Mouse (Mus musculus) myocyte (in vitro differentiated cells): Measurements from ENCODE around the gene E2f7.

ENCODE experiments used
- E2F4 ChIP-seq: IDR thresholded peaks from one replicate; pipeline ENCODE4 v1.6.1; 2011; ENCODE audit warnings: mild to moderate bottlenecking, control low read depth, moderate library complexity; ENCODE audit not compliant: insufficient read depth
- MAX ChIP-seq: IDR thresholded peaks from one replicate; pipeline ENCODE4 v1.6.1; 2011; ENCODE audit warnings: low read depth, mild to moderate bottlenecking, control low read depth
- MYOD1 ChIP-seq, 3 experiments: IDR thresholded peaks; one replicate each; pipeline ENCODE4 v1.6.1; 2011; ENCODE audit warnings: control low read depth in 2 of 3, low read depth in 2 of 3, mild to moderate bottlenecking in 2 of 3, moderate library complexity in 1 of 3; ENCODE audit not compliant: insufficient read length in 2 of 3, control insufficient read depth in 1 of 3
- POLR2A ChIP-seq: IDR thresholded peaks from one replicate; pipeline ENCODE4 v1.6.1; 2011; ENCODE audit warnings: low read depth, mild to moderate bottlenecking, control low read depth, moderate library complexity; ENCODE audit not compliant: insufficient read length
- REST ChIP-seq: IDR thresholded peaks from one replicate; pipeline ENCODE4 v1.6.1; 2011; ENCODE audit warnings: mild to moderate bottlenecking, control low read depth, moderate library complexity; ENCODE audit not compliant: insufficient read depth, insufficient read length
- TCF12 ChIP-seq: IDR thresholded peaks from one replicate; pipeline ENCODE4 v1.6.1; 2011; ENCODE audit warnings: mild to moderate bottlenecking, control low read depth; ENCODE audit not compliant: poor library complexity, insufficient read depth, severe bottlenecking

DNA sequence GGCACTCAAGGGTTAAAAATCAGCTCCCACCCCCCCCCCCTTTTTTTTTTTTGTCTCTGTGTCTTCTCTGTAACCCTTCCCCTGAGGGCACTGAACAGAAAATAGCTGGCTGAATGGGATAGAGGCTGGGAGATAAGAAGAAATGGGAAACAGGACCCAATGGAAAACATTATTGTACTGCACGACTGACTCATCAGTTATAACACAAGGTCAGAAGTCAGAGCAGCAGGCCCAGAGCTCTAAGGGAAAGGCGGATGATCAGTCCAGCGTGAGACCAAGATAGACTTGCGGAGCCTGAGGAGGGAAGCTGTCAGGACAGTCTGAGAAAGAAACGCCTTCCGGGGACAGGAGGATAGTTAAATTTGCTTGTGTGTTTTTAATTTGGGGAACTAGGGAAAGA, 87.1 kb downstream of the E2f7 start:
- TF ChIP-seq MAX (no peak), POLR2A (no peak), REST (no peak), E2F4 (no peak), TCF12 (no peak), MYOD1 (IDR thresholded peaks at IDR 0.05; ENCODE audit: control insufficient read depth in 1 of 3, insufficient read length in 2 of 3, low read depth in 2 of 3) (no peak)
